8 mouse cellular contexts compared by ENCODE assay signal in genomic region chr2:75150986-75151385, GRCm38 (mm10).
DNase-seq lines count a peak whose midpoint lies in the region; ATAC-seq lines count a peak whose summit lies in the region.

No protein-coding gene starts in this region.

- DNase-seq in heart, postnatal 14 days: peak; percentile 67 to 73
- no peak for DNase-seq in heart, postnatal 25 days (ENCODE audit: low spot score)
- peak; percentile 52 to 55 for DNase-seq in B cell, adult 2 months
- DNase-seq in adipocyte (ENCODE audit: low spot score): peak; percentile 77
- peak; percentile 68 for DNase-seq in embryonic facial prominence, embryonic 10.5 days (ENCODE audit: low spot score)
- DNase-seq in layer of hippocampus, adult 9-10 months (ENCODE audit: low spot score): peak; percentile 13
- peak; percentile 59 for DNase-seq in neural tube, embryonic 11.5 days (ENCODE audit: low spot score)
- no peak for DNase-seq in Muller cell, postnatal 12 days (ENCODE audit: inconsistent ontology term)

- H3K9me3 ChIP-seq in embryonic facial prominence, embryonic 10.5 days: no peaks in the 10 kb centered on the region
- no peaks in the 10 kb centered on the region for H3K9me3 ChIP-seq in neural tube, embryonic 11.5 days (ENCODE audit: control insufficient read depth, low read length)

- ATAC-seq in neural tube, embryonic 11.5 days (ENCODE audit: insufficient read depth, low FRiP score, low TSS enrichment): no peak

- H3K4me2 ChIP-seq in neural tube, embryonic 11.5 days (ENCODE audit: low read depth): no peak overlapping the region

- H3K4me1 ChIP-seq in embryonic facial prominence, embryonic 10.5 days: peaks cover 15% of the 10 kb centered on the region
- peaks cover 7% of the 10 kb centered on the region for H3K4me1 ChIP-seq in neural tube, embryonic 11.5 days (ENCODE audit: control insufficient read depth, insufficient read depth, low read length)

- H3K27me3 ChIP-seq in embryonic facial prominence, embryonic 10.5 days (replicated peaks; ENCODE audit: low read depth, poor library complexity, severe bottlenecking): peaks cover 20% of the 10 kb centered on the region; the same call in 1 of the 2 replicates
- H3K27me3 ChIP-seq in neural tube, embryonic 11.5 days (ENCODE audit: control insufficient read depth, insufficient read depth, low read length): no peaks in the 10 kb centered on the region

- H3K9ac ChIP-seq in neural tube, embryonic 11.5 days (ENCODE audit: low read length): no peak overlapping the region

- WGBS in embryonic facial prominence, embryonic 10.5 days: 6% methylated on average over 6 of the region's 6 CpGs
- 3% methylated on average over 6 of the region's 6 CpGs for WGBS in neural tube, embryonic 11.5 days

- H3K27ac ChIP-seq in embryonic facial prominence, embryonic 10.5 days (replicated peaks): no peak overlapping the region
- no peak overlapping the region for H3K27ac ChIP-seq in neural tube, embryonic 11.5 days (ENCODE audit: low read depth, low read length)

- intact Hi-C loops in heart, postnatal 14 days (cut with DNase I): loop anchor here (2.0 to 5.0 kb wide), 3 partner anchors 71 to 448 kb away; no protein-coding TSS in a partner anchor
- intact Hi-C loops in heart, postnatal 25 days (cut with DNase I): loop anchor here (5.0 kb wide), 1 partner anchor 161 kb away; no protein-coding TSS in a partner anchor

- H3K4me3 ChIP-seq in embryonic facial prominence, embryonic 10.5 days: no peak overlapping the region
- no peak overlapping the region for H3K4me3 ChIP-seq in neural tube, embryonic 11.5 days (ENCODE audit: low read depth, low read length)

- H3K36me3 ChIP-seq in embryonic facial prominence, embryonic 10.5 days (replicated peaks): no peaks in the 10 kb centered on the region
- no peaks in the 10 kb centered on the region for H3K36me3 ChIP-seq in neural tube, embryonic 11.5 days (ENCODE audit: control insufficient read depth, insufficient read depth, low read length)

Comparison
In these comparisons a context has a peak if more than half of its experiments do, and no peak if none do; other contexts are left out.
1. DNase-seq: peak in heart, postnatal 14 days (2 of 2), B cell, adult 2 months (2 of 2), adipocyte (single experiment), embryonic facial prominence, embryonic 10.5 days (single experiment), layer of hippocampus, adult 9-10 months (single experiment) and neural tube, embryonic 11.5 days (single experiment); none in heart, postnatal 25 days (single experiment) and Muller cell, postnatal 12 days (single experiment).